Mouse (Mus musculus): ENCODE data around the gene Gm8281. TPM values are rescaled to one million over a fixed set of nuclear protein-coding genes. Genes with fewer than 3 reads are reported as not detected.
"Not testable (repeated sequence)": the region's sequence is repeated elsewhere in the genome, so short reads cannot be mapped to it uniquely, and the experiment has no call there.

Gene Gm8281
- 0.14 TPM in 1 of 2 replicates, not detected in the other for polyA plus RNA-seq (2016; fragmentation: Nextera tagmentation; extraction: Ambion mirVana)

DNA sequence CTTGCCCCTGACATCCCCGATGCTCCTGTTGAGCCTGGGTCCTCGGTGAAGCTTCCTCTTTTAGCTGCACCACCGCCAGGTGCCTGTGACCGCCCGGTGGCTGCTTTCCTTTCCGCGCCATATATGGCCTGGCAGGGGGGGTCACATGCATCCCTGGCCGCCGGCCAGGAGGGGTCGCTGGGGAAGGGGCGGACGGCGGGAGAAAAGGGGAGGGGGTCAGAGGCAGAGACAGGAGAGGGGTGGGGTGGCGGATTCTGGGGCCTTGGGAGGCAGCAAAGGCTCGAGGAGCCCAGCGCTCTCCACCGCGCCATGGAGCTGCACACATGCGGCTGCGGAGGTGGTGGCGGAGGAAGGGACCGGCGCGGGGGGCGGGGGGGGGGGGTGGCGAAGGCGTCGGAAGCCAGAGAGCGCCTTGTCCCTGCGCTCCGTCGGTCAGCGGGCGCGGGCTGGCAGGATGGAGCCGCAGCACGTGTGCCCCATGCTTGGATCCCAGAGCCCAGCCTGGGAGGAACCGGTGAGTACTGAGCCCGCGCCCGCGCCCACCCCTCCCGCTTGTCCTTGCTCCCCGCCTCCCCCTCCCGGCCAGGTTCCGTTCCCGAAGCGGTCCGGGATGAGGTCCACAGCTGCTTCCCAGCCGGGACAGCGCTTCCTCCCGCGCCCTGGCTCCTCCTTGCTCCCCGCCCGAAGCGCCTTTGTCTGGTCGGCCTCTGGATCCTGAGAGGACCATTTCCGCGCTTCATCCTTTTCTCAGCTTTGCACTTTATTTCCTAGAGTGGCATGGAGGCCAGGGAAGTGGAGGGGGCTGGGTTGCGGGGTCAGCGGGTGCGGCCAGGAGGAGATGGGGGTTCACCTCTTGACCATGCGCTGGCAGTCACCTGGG lies at the start of gene Gm8281:
TSS of gene Gm8281 (plus strand) at position 430 of the 880 bp plus-strand sequence.
- 5% methylated on average over 37 of the region's 63 CpGs for WGBS (ENCODE audit: insufficient replicate concordance)
- not testable (repeated sequence) for H3K9me3 ChIP-seq (replicated peaks); H3K27ac ChIP-seq; H3K36me3 ChIP-seq; H3K9ac ChIP-seq; ATAC-seq; H3K27me3 ChIP-seq (replicated peaks); H3K4me1 ChIP-seq
- Histone ChIP-seq H3K4me3 (peak within 1 kb of the TSS; percentile 22), H3K4me2 (peak within 1 kb of the TSS; percentile 52)

GRCm38 (mm10) chr14:5050329-5050728 lies 20.5 kb upstream of the Gm8281 start, which contains the start of gene 4930555G01Rik:
4930555G01Rik (plus strand) TSS chr14:5050629.
- H3K4me3 ChIP-seq; ATAC-seq; H3K9ac ChIP-seq; H3K4me2 ChIP-seq; H3K4me1 ChIP-seq; H3K9me3 ChIP-seq (replicated peaks); H3K27ac ChIP-seq; H3K27me3 ChIP-seq (replicated peaks); H3K36me3 ChIP-seq: not testable (repeated sequence)
- no CpG with 5 or more reads among the region's 3 CpGs for whole genome bisulfite sequencing (ENCODE audit: insufficient replicate concordance)

DNA sequence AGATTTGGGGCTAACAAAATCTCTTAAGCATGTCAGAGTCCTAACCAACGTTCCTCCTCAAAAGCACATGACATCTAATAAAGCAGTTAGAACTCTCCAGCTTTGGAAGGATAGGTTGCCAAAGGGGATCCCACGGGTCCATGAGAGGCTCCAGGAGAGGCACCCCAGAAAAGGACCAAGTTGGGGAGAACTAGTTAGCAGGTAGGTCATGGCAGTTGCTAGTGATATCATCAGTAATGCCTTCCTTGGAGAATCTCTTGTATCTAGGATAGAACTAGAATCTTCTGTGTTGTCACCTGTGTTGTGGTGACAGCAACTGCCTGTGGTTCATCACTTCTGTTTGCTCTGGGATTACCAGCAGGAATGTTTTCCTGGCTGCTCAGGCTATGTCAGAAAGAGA lies 60.4 kb downstream of the Gm8281 start, which contains the start of gene Gm8279:
TSS of gene Gm8279 (plus strand) at position 301 of the 400 bp plus-strand sequence.
- H3K4me1 ChIP-seq; H3K36me3 ChIP-seq; H3K27me3 ChIP-seq (replicated peaks); H3K4me2 ChIP-seq; ATAC-seq; H3K9ac ChIP-seq; H3K9me3 ChIP-seq (replicated peaks); H3K27ac ChIP-seq; H3K4me3 ChIP-seq: not testable (repeated sequence)
- WGBS (ENCODE audit: insufficient replicate concordance): 42% methylated on average over 2 of the region's 2 CpGs

Other genes with a start within 250 kb of the Gm8281 start
- not detected in 2 replicates for gene Gm3269, start 232.9 kb upstream of the Gm8281 start, polyA plus RNA-seq (2016; fragmentation: Nextera tagmentation; extraction: Ambion mirVana)
- gene Gm3264, start 215.5 kb upstream of the Gm8281 start, polyA plus RNA-seq (2016; fragmentation: Nextera tagmentation; extraction: Ambion mirVana): 0.43 TPM in 1 of 2 replicates, not detected in the other
- not detected in 2 replicates for gene Gm3278, start 178.6 kb upstream of the Gm8281 start, polyA plus RNA-seq (2016; fragmentation: Nextera tagmentation; extraction: Ambion mirVana)
- gene Gm8297, start 87.1 kb upstream of the Gm8281 start, polyA plus RNA-seq (2016; fragmentation: Nextera tagmentation; extraction: Ambion mirVana): not detected in 2 replicates
- not detected in 2 replicates for gene Gm3298, start 55.1 kb upstream of the Gm8281 start, polyA plus RNA-seq (2016; fragmentation: Nextera tagmentation; extraction: Ambion mirVana)
- not detected in 2 replicates for gene 4930555G01Rik, start 20.4 kb upstream of the Gm8281 start, polyA plus RNA-seq (2016; fragmentation: Nextera tagmentation; extraction: Ambion mirVana)
- gene Gm8279, start 60.5 kb downstream of the Gm8281 start, polyA plus RNA-seq (2016; fragmentation: Nextera tagmentation; extraction: Ambion mirVana): not detected in 2 replicates
- not detected in 2 replicates for gene Gm3317, start 93.5 kb downstream of the Gm8281 start, polyA plus RNA-seq (2016; fragmentation: Nextera tagmentation; extraction: Ambion mirVana)
- not detected in 2 replicates for gene Gm8271, start 114.8 kb downstream of the Gm8281 start, polyA plus RNA-seq (2016; fragmentation: Nextera tagmentation; extraction: Ambion mirVana)
- not detected in 2 replicates for gene Gm3526, start 189.5 kb downstream of the Gm8281 start, polyA plus RNA-seq (2016; fragmentation: Nextera tagmentation; extraction: Ambion mirVana)

Data from liver, embryonic 12.5 days (tissue).